Mouse (Mus musculus): ENCODE measurements at regions not wholly inside any gene's neighbourhood (a gene's known extent, or its start where the extent isn't known, plus 50 kb on each side); places are given as distances from the start of the nearest gene placed in this dataset.

GRCm38 (mm10) chr1:186317285-186317684, 200.2 kb upstream of the Lyplal1 start:
- DNase-seq (no peak), ATAC-seq (ENCODE audit: low read depth) (no peak)
- Histone ChIP-seq H3K36me3 (no peaks in the 10 kb centered on the region), H3K4me3 (replicated peaks) (no peak overlapping the region), H3K4me2 (no peak overlapping the region), H3K4me1 (replicated peaks) (no peaks in the 10 kb centered on the region), H3K9ac (no peak overlapping the region), H3K27ac (no peak overlapping the region), H3K27me3 (no peaks in the 10 kb centered on the region), H3K9me3 (replicated peaks) (no peaks in the 10 kb centered on the region)
- 69% methylated on average over 2 of the region's 2 CpGs for WGBS (ENCODE audit: insufficient replicate concordance)

- Histone ChIP-seq H3K9ac (no peak overlapping the region), H3K9me3 (replicated peaks) (no peaks in the 10 kb centered on the region), H3K27ac (no peak overlapping the region), H3K4me3 (replicated peaks) (no peak overlapping the region), H3K4me2 (no peak overlapping the region), H3K4me1 (replicated peaks) (no peaks in the 10 kb centered on the region), H3K27me3 (no peaks in the 10 kb centered on the region), H3K36me3 (no peaks in the 10 kb centered on the region)
- 57% methylated on average over 4 of the region's 4 CpGs for WGBS (ENCODE audit: insufficient replicate concordance)
- ATAC-seq (ENCODE audit: low read depth) (no peak), DNase-seq (no peak)
Measured at GRCm38 (mm10) chr1:186314180-186314579, 197.1 kb upstream of the Lyplal1 start.

GRCm38 (mm10) chr1:186312698-186313097, 195.6 kb upstream of the Lyplal1 start:
- ATAC-seq (ENCODE audit: low read depth) = no peak
- H3K36me3 ChIP-seq = no peaks in the 10 kb centered on the region
- H3K4me2 ChIP-seq = no peak overlapping the region
- no peak overlapping the region for H3K27ac ChIP-seq
- no peak overlapping the region for H3K4me3 ChIP-seq (replicated peaks)
- no peaks in the 10 kb centered on the region for H3K9me3 ChIP-seq (replicated peaks)
- whole genome bisulfite sequencing (ENCODE audit: insufficient replicate concordance) = 80% methylated on average over 9 of the region's 9 CpGs
- DNase-seq = no peak
- H3K9ac ChIP-seq = no peak overlapping the region
- H3K27me3 ChIP-seq = no peaks in the 10 kb centered on the region
- H3K4me1 ChIP-seq (replicated peaks) = no peaks in the 10 kb centered on the region

- Histone ChIP-seq H3K27ac (no peak overlapping the region), H3K4me2 (no peak overlapping the region), H3K27me3 (no peaks in the 10 kb centered on the region), H3K4me1 (replicated peaks) (no peaks in the 10 kb centered on the region), H3K4me3 (replicated peaks) (no peak overlapping the region), H3K9ac (no peak overlapping the region), H3K36me3 (no peaks in the 10 kb centered on the region), H3K9me3 (replicated peaks) (no peaks in the 10 kb centered on the region)
- WGBS (ENCODE audit: insufficient replicate concordance) = 65% methylated on average over 7 of the region's 7 CpGs
- DNase-seq (no peak), ATAC-seq (ENCODE audit: low read depth) (no peak)
Measured at GRCm38 (mm10) chr1:186312008-186312407, 194.9 kb upstream of the Lyplal1 start.

- H3K36me3 ChIP-seq = no peaks in the 10 kb centered on the region
- H3K9me3 ChIP-seq (replicated peaks) = no peaks in the 10 kb centered on the region
- H3K9ac ChIP-seq = no peak overlapping the region
- 58% methylated on average over 6 of the region's 6 CpGs for WGBS (ENCODE audit: insufficient replicate concordance)
- H3K4me1 ChIP-seq (replicated peaks) = no peaks in the 10 kb centered on the region
- no peaks in the 10 kb centered on the region for H3K27me3 ChIP-seq
- H3K4me3 ChIP-seq (replicated peaks) = no peak overlapping the region
- no peak overlapping the region for H3K27ac ChIP-seq
- ATAC-seq (ENCODE audit: low read depth) (no peak), DNase-seq (no peak)
- H3K4me2 ChIP-seq = no peak overlapping the region
Measured at GRCm38 (mm10) chr1:186307627-186308026, 190.5 kb upstream of the Lyplal1 start.

- H3K4me3 ChIP-seq (replicated peaks) = no peak overlapping the region
- H3K4me2 ChIP-seq = no peak overlapping the region
- H3K36me3 ChIP-seq = no peaks in the 10 kb centered on the region
- no peaks in the 10 kb centered on the region for H3K4me1 ChIP-seq (replicated peaks)
- H3K27me3 ChIP-seq = no peaks in the 10 kb centered on the region
- DNase-seq (no peak), ATAC-seq (ENCODE audit: low read depth) (no peak)
- H3K27ac ChIP-seq = no peak overlapping the region
- H3K9me3 ChIP-seq (replicated peaks) = no peaks in the 10 kb centered on the region
- no peak overlapping the region for H3K9ac ChIP-seq
- 65% methylated on average over 7 of the region's 7 CpGs for WGBS (ENCODE audit: insufficient replicate concordance)
Measured at GRCm38 (mm10) chr1:186297464-186297863, 180.4 kb upstream of the Lyplal1 start.

GRCm38 (mm10) chr1:186295201-186295600, 178.1 kb upstream of the Lyplal1 start:
- Histone ChIP-seq H3K9me3 (replicated peaks) (no peaks in the 10 kb centered on the region), H3K36me3 (no peaks in the 10 kb centered on the region), H3K27ac (no peak overlapping the region), H3K4me1 (replicated peaks) (no peaks in the 10 kb centered on the region), H3K4me3 (replicated peaks) (no peak overlapping the region), H3K4me2 (no peak overlapping the region), H3K27me3 (no peaks in the 10 kb centered on the region), H3K9ac (no peak overlapping the region)
- 49% methylated on average over 2 of the region's 2 CpGs for WGBS (ENCODE audit: insufficient replicate concordance)
- ATAC-seq (ENCODE audit: low read depth) = no peak
- DNase-seq = no peak

- no peaks in the 10 kb centered on the region for H3K27me3 ChIP-seq
- DNase-seq (no peak), ATAC-seq (ENCODE audit: low read depth) (no peak)
- H3K4me3 ChIP-seq (replicated peaks) = no peak overlapping the region
- H3K9ac ChIP-seq = no peak overlapping the region
- H3K27ac ChIP-seq = no peak overlapping the region
- no peaks in the 10 kb centered on the region for H3K36me3 ChIP-seq
- WGBS (ENCODE audit: insufficient replicate concordance) = 35% methylated on average over 2 of the region's 2 CpGs
- no peaks in the 10 kb centered on the region for H3K4me1 ChIP-seq (replicated peaks)
- H3K4me2 ChIP-seq = no peak overlapping the region
- no peaks in the 10 kb centered on the region for H3K9me3 ChIP-seq (replicated peaks)
Measured at GRCm38 (mm10) chr1:186294635-186295034, 177.5 kb upstream of the Lyplal1 start.

GRCm38 (mm10) chr1:186289117-186289516, 172.0 kb upstream of the Lyplal1 start:
- DNase-seq = no peak
- Histone ChIP-seq H3K27me3 (no peaks in the 10 kb centered on the region), H3K36me3 (no peaks in the 10 kb centered on the region), H3K4me2 (no peak overlapping the region), H3K9me3 (replicated peaks) (no peaks in the 10 kb centered on the region), H3K9ac (no peak overlapping the region), H3K4me1 (replicated peaks) (no peaks in the 10 kb centered on the region), H3K4me3 (replicated peaks) (no peak overlapping the region), H3K27ac (no peak overlapping the region)
- 62% methylated on average over 2 of the region's 2 CpGs for WGBS (ENCODE audit: insufficient replicate concordance)
- no peak for ATAC-seq (ENCODE audit: low read depth)

- no peak overlapping the region for H3K27ac ChIP-seq
- H3K4me2 ChIP-seq = no peak overlapping the region
- 70% methylated on average over 8 of the region's 8 CpGs for WGBS (ENCODE audit: insufficient replicate concordance)
- DNase-seq = no peak
- H3K27me3 ChIP-seq = no peaks in the 10 kb centered on the region
- H3K4me1 ChIP-seq (replicated peaks) = no peaks in the 10 kb centered on the region
- H3K4me3 ChIP-seq (replicated peaks) = no peak overlapping the region
- no peak overlapping the region for H3K9ac ChIP-seq
- H3K36me3 ChIP-seq = no peaks in the 10 kb centered on the region
- no peaks in the 10 kb centered on the region for H3K9me3 ChIP-seq (replicated peaks)
- ATAC-seq (ENCODE audit: low read depth) = no peak
Measured at GRCm38 (mm10) chr1:186287831-186288230, 170.7 kb upstream of the Lyplal1 start.

- Histone ChIP-seq H3K9ac (no peak overlapping the region), H3K27ac (no peak overlapping the region), H3K27me3 (no peaks in the 10 kb centered on the region), H3K4me3 (replicated peaks) (no peak overlapping the region), H3K36me3 (no peaks in the 10 kb centered on the region), H3K4me2 (no peak overlapping the region), H3K4me1 (replicated peaks) (no peaks in the 10 kb centered on the region), H3K9me3 (replicated peaks) (no peaks in the 10 kb centered on the region)
- 56% methylated on average over 4 of the region's 4 CpGs for WGBS (ENCODE audit: insufficient replicate concordance)
- DNase-seq (no peak), ATAC-seq (ENCODE audit: low read depth) (no peak)
Measured at GRCm38 (mm10) chr1:186286401-186286800, 169.3 kb upstream of the Lyplal1 start.

- ATAC-seq (ENCODE audit: low read depth) (no peak), DNase-seq (no peak)
- Histone ChIP-seq H3K9ac (no peak overlapping the region), H3K4me1 (replicated peaks) (no peaks in the 10 kb centered on the region), H3K27me3 (no peaks in the 10 kb centered on the region), H3K36me3 (no peaks in the 10 kb centered on the region), H3K27ac (no peak overlapping the region), H3K4me3 (replicated peaks) (no peak overlapping the region), H3K4me2 (no peak overlapping the region), H3K9me3 (replicated peaks) (no peaks in the 10 kb centered on the region)
- WGBS (ENCODE audit: insufficient replicate concordance) = 69% methylated on average over 11 of the region's 11 CpGs
Measured at GRCm38 (mm10) chr1:186277981-186278634, 161.0 kb upstream of the Lyplal1 start.
